Comparison of ENCODE assay signal across 8 mouse cellular contexts in genomic region chr3:41563997-41564396, GRCm38 (mm10). TPM values are rescaled to one million over a fixed set of nuclear protein-coding genes. Genes with fewer than 3 reads are reported as not detected.
A peak's percentile ranks its signal among the peaks of the same experiment; 100 is the strongest.
DNase-seq lines count a peak whose midpoint lies in the region; ATAC-seq and TF ChIP-seq lines count a peak whose summit lies in the region.

No protein-coding gene starts in this region.

- H3K27ac ChIP-seq in heart, embryonic 13.5 days (replicated peaks), result peak overlapping the region; percentile 97
- H3K27ac ChIP-seq in bone marrow, adult 2 months (ENCODE audit: control insufficient read depth, insufficient read depth, low read depth, low read length, poor library complexity), result peak overlapping the region; percentile 85; the same call in 1 of the 2 replicates
- peak overlapping the region; percentile 96 for H3K27ac ChIP-seq in forebrain, postnatal 0 days (ENCODE audit: low read depth, low read length)
- peak overlapping the region; percentile 96 for H3K27ac ChIP-seq in liver, embryonic 13.5 days

- peak overlapping the region; percentile 96 for H3K9ac ChIP-seq in heart, embryonic 13.5 days
- H3K9ac ChIP-seq in forebrain, postnatal 0 days, result peak overlapping the region; percentile 89
- peak overlapping the region; percentile 96 for H3K9ac ChIP-seq in liver, embryonic 13.5 days

- TF ChIP-seq CTCF in bone marrow, adult 2 months (IDR thresholded peaks at IDR 0.05; ENCODE audit: control insufficient read depth, insufficient read depth, low read length), result no peak
- no peak for TF ChIP-seq CTCF in forebrain, postnatal 0 days (IDR thresholded peaks at IDR 0.05; ENCODE audit: low read depth)

- no peak for ATAC-seq in heart, embryonic 13.5 days (ENCODE audit: extremely low read depth, insufficient number of reproducible peaks, low FRiP score, low TSS enrichment)
- ATAC-seq in forebrain, postnatal 0 days, result no peak
- ATAC-seq in liver, embryonic 13.5 days (ENCODE audit: low read depth), result no peak

- peak overlapping the region; percentile 95 for H3K4me2 ChIP-seq in heart, embryonic 13.5 days
- H3K4me2 ChIP-seq in forebrain, postnatal 0 days (ENCODE audit: low read depth), result peak overlapping the region; percentile 83
- H3K4me2 ChIP-seq in liver, embryonic 13.5 days, result peak overlapping the region; percentile 97

- H3K27me3 ChIP-seq in heart, embryonic 13.5 days (replicated peaks), result no peaks in the 10 kb centered on the region
- no peaks in the 10 kb centered on the region for H3K27me3 ChIP-seq in forebrain, postnatal 0 days (ENCODE audit: insufficient read depth, low read length)
- H3K27me3 ChIP-seq in liver, embryonic 13.5 days, result no peaks in the 10 kb centered on the region
- H3K27me3 ChIP-seq in splenic B cell, adult 2 months (ENCODE audit: control insufficient read depth, insufficient read depth, low read length, poor library complexity, severe bottlenecking), result no peaks in the 10 kb centered on the region

- H3K4me1 ChIP-seq in heart, embryonic 13.5 days, result peaks cover 30% of the 10 kb centered on the region
- peaks cover 2% of the 10 kb centered on the region for H3K4me1 ChIP-seq in bone marrow, adult 2 months (ENCODE audit: control insufficient read depth, insufficient read depth, low read length)
- no peaks in the 10 kb centered on the region for H3K4me1 ChIP-seq in forebrain, postnatal 0 days (ENCODE audit: insufficient read depth)
- peaks cover 42% of the 10 kb centered on the region for H3K4me1 ChIP-seq in liver, embryonic 13.5 days (replicated peaks)

- 0% methylated on average over 7 of the region's 7 CpGs for WGBS in heart, embryonic 13.5 days
- WGBS in bone marrow, adult 2 months, result 0% methylated on average over 7 of the region's 7 CpGs
- WGBS in forebrain, postnatal 0 days, result under 1% methylated on average over 7 of the region's 7 CpGs
- WGBS in liver, embryonic 13.5 days (ENCODE audit: insufficient replicate concordance), result 0% methylated on average over 7 of the region's 7 CpGs

- peak overlapping the region; percentile 69 for H3K4me3 ChIP-seq in heart, embryonic 13.5 days
- peak overlapping the region; percentile 98 for H3K4me3 ChIP-seq in bone marrow, adult 2 months (replicated peaks; ENCODE audit: control insufficient read depth, low read depth, low read length)
- H3K4me3 ChIP-seq in forebrain, postnatal 0 days (ENCODE audit: low read depth, low read length), result peak overlapping the region; percentile 88
- H3K4me3 ChIP-seq in liver, embryonic 13.5 days (replicated peaks), result peak overlapping the region; percentile 82

- no peaks in the 10 kb centered on the region for H3K36me3 ChIP-seq in heart, embryonic 13.5 days
- H3K36me3 ChIP-seq in forebrain, postnatal 0 days (ENCODE audit: insufficient read depth), result no peaks in the 10 kb centered on the region
- no peaks in the 10 kb centered on the region for H3K36me3 ChIP-seq in liver, embryonic 13.5 days
- H3K36me3 ChIP-seq in splenic B cell, adult 2 months (ENCODE audit: control insufficient read depth, insufficient read depth, low read length, poor library complexity, severe bottlenecking), result no peaks in the 10 kb centered on the region

- no peaks in the 10 kb centered on the region for H3K9me3 ChIP-seq in heart, embryonic 13.5 days
- H3K9me3 ChIP-seq in forebrain, postnatal 0 days (ENCODE audit: low read length), result no peaks in the 10 kb centered on the region
- no peaks in the 10 kb centered on the region for H3K9me3 ChIP-seq in liver, embryonic 13.5 days (replicated peaks)

- DNase-seq in heart, postnatal 25 days (ENCODE audit: low spot score), result no peak
- DNase-seq in forebrain, postnatal 0 days, result no peak
- no peak for DNase-seq in liver, embryonic 13.5 days
- peak; percentile 22 for DNase-seq in splenic B cell, adult 2 months (ENCODE audit: low read depth, low spot score)
- no peak for DNase-seq in right cerebral cortex, adult 18-20 months
- no peak for DNase-seq in gastrocnemius, adult 8-10 months (ENCODE audit: low spot score in 2 of 2)

- no peak for TF ChIP-seq POLR2A in bone marrow, adult 2 months (IDR thresholded peaks at IDR 0.05; ENCODE audit: borderline replicate concordance, control insufficient read depth, low read depth, low read length)

- intact Hi-C loops in heart, postnatal 25 days (cut with DNase I), result loop anchor here (5.0 kb wide), 5 partner anchors 67 to 337 kb away; no protein-coding TSS in a partner anchor

RNA-seq across cellular contexts. Expression of gene Jade1, which starts 8.5 kb away (rescaled TPM):
- 12.4 and 13.5 TPM in 2 replicates for polyA plus RNA-seq in heart, embryonic 13.5 days (2015; fragmentation: Nextera tagmentation; extraction: Ambion mirVana)
- 10 to 100 TPM; 29.9 to 36.7 TPM for total RNA-seq in heart, postnatal 25 days (2021)
- 4.7 and 13.1 TPM in 2 replicates for polyA plus RNA-seq in bone marrow, adult 2 months (2011; ENCODE audit: insufficient read depth, insufficient read length, low replicate concordance, missing spikeins)
- 17.9 and 22.1 TPM in 2 replicates for total RNA-seq in forebrain, postnatal 0 days (2014; rRNA removed)
- polyA plus RNA-seq in forebrain, postnatal 0 days (2015; fragmentation: Nextera tagmentation; extraction: Ambion mirVana), result 9.5 and 13.1 TPM in 2 replicates
- 11.3 and 12.7 TPM in 2 replicates for polyA plus RNA-seq in liver, embryonic 13.5 days (2015; fragmentation: Nextera tagmentation; extraction: Ambion mirVana)
- 10 to 100 TPM; 22.4 to 29.0 (median 27.6) TPM for total RNA-seq in gastrocnemius, adult 8-10 months (2022)
